Mouse (Mus musculus): ENCODE results near the gene Sall1.

Gene Sall1

GRCm38 (mm10) chr8:89038920-89039319, 5.0 kb downstream of the Sall1 start:
- DNase-seq (ENCODE audit: low spot score in 2 of 2), result no peak

GRCm38 (mm10) chr8:89037536-89038236, 6.3 kb downstream of the Sall1 start:
- no peak for DNase-seq (ENCODE audit: low spot score in 2 of 2)

GRCm38 (mm10) chr8:89032412-89032811, 11.6 kb downstream of the Sall1 start:
- no peak for DNase-seq (ENCODE audit: low spot score in 2 of 2)

GRCm38 (mm10) chr8:89028156-89028555, 15.8 kb downstream of the Sall1 start:
- no peak for DNase-seq (ENCODE audit: low spot score in 2 of 2)

GRCm38 (mm10) chr8:89026139-89026520, 17.8 kb downstream of the Sall1 start:
- no peak for DNase-seq (ENCODE audit: low spot score in 2 of 2)

GRCm38 (mm10) chr8:89025281-89026138, 18.5 kb downstream of the Sall1 start:
- no peak for DNase-seq (ENCODE audit: low spot score in 2 of 2)

- no peak for DNase-seq (ENCODE audit: low spot score in 2 of 2)
These were observed 19.2 kb downstream of the Sall1 start for GRCm38 (mm10) chr8:89024796-89025195.

GRCm38 (mm10) chr8:89021139-89021538, 22.8 kb downstream of the Sall1 start:
- no peak for DNase-seq (ENCODE audit: low spot score in 2 of 2)

- no peak for DNase-seq (ENCODE audit: low spot score in 2 of 2)
These were observed 26.1 kb downstream of the Sall1 start for GRCm38 (mm10) chr8:89017891-89018290.

- no peak for DNase-seq (ENCODE audit: low spot score in 2 of 2)
These were observed 27.4 kb downstream of the Sall1 start for GRCm38 (mm10) chr8:89016465-89017070.

GRCm38 (mm10) chr8:89015539-89015938, 28.4 kb downstream of the Sall1 start:
- DNase-seq (ENCODE audit: low spot score in 2 of 2), result no peak

- no peak for DNase-seq (ENCODE audit: low spot score in 2 of 2)
These were observed 31.0 kb downstream of the Sall1 start for GRCm38 (mm10) chr8:89012853-89013534.

GRCm38 (mm10) chr8:89012024-89012712, 31.8 kb downstream of the Sall1 start:
- no peak for DNase-seq (ENCODE audit: low spot score in 2 of 2)

GRCm38 (mm10) chr8:89008784-89009183, 35.2 kb downstream of the Sall1 start:
- DNase-seq (ENCODE audit: low spot score in 2 of 2), result no peak

- DNase-seq (ENCODE audit: low spot score in 2 of 2), result no peak
These were observed 36.8 kb downstream of the Sall1 start for GRCm38 (mm10) chr8:89007114-89007513.

GRCm38 (mm10) chr8:89006426-89006825, 37.5 kb downstream of the Sall1 start:
- no peak for DNase-seq (ENCODE audit: low spot score in 2 of 2)

- no peak for DNase-seq (ENCODE audit: low spot score in 2 of 2)
These were observed 38.2 kb downstream of the Sall1 start for GRCm38 (mm10) chr8:89005797-89006196.

- DNase-seq (ENCODE audit: low spot score in 2 of 2), result no peak
These were observed 39.9 kb downstream of the Sall1 start for GRCm38 (mm10) chr8:89004041-89004440.

- DNase-seq (ENCODE audit: low spot score in 2 of 2), result no peak
These were observed 40.5 kb downstream of the Sall1 start for GRCm38 (mm10) chr8:89003336-89003896.

GRCm38 (mm10) chr8:89002128-89002527, 41.8 kb downstream of the Sall1 start:
- no peak for DNase-seq (ENCODE audit: low spot score in 2 of 2)

GRCm38 (mm10) chr8:88997276-88997675, 46.7 kb downstream of the Sall1 start:
- DNase-seq (ENCODE audit: low spot score in 2 of 2), result no peak
